Mouse (Mus musculus) intestine, embryonic 14.5 days (tissue): ENCODE data around the gene Cobll1. TPM values are rescaled to one million over a fixed set of nuclear protein-coding genes. Genes with fewer than 3 reads are reported as not detected.

ENCODE experiments used
- ATAC-seq: fragments of 200-750 bp; cut with Nextera tagmentation; replicated peaks from 2 replicates; pipeline ENCODE4 v1.8.0; 2017; ENCODE audit warnings: low read depth, moderate number of reproducible peaks, moderate TSS enrichment, moderate library complexity; ENCODE audit not compliant: low FRiP score, low TSS enrichment
- DNase-seq: peaks from one replicate; pipeline ENCODE4 v3.0.0-alpha.2; 2018; ENCODE audit warnings: low spot score
- H3K27ac ChIP-seq: fragments of 300-500 bp; sonication (generic); 2 replicates; pipeline ENCODE4 v1.5.1; 2014; ENCODE audit warnings: low read depth, mild to moderate bottlenecking, control low read depth
- H3K27me3 ChIP-seq: fragments of 300-500 bp; sonication (generic); replicated peaks from 2 replicates; pipeline ENCODE4 v1.6.1; 2014; ENCODE audit warnings: low read length, control low read depth; ENCODE audit not compliant: control insufficient read depth, insufficient read depth
- H3K36me3 ChIP-seq: fragments of 300-500 bp; sonication (generic); 2 replicates; pipeline ENCODE4 v1.6.1; 2014; ENCODE audit warnings: low read length, control low read depth; ENCODE audit not compliant: control insufficient read depth, insufficient read depth
- H3K4me1 ChIP-seq: fragments of 300-500 bp; sonication (generic); replicated peaks from 2 replicates; pipeline ENCODE4 v1.6.1; 2014; ENCODE audit warnings: low read length, control low read depth, mixed read lengths; ENCODE audit not compliant: control insufficient read depth, insufficient read depth
- H3K4me2 ChIP-seq: fragments of 300-500 bp; sonication (generic); 2 replicates; pipeline ENCODE4 v1.6.1; 2014; ENCODE audit warnings: low read length
- H3K4me3 ChIP-seq: fragments of 300-500 bp; sonication (generic); 2 replicates; pipeline ENCODE4 v1.5.1; 2014; ENCODE audit warnings: low read depth, low read length, control low read depth, mixed read lengths
- H3K9ac ChIP-seq: fragments of 300-500 bp; sonication (generic); 2 replicates; pipeline ENCODE4 v1.6.1; 2014; ENCODE audit warnings: mild to moderate bottlenecking, low read length
- H3K9me3 ChIP-seq: fragments of 300-500 bp; sonication (generic); 2 replicates; pipeline ENCODE4 v1.6.1; 2016; ENCODE audit warnings: low read length, control low read depth; ENCODE audit not compliant: control insufficient read depth
- WGBS: fragments of 180-500 bp; shearing (Covaris S2); extraction: QIAGEN DNeasy Blood & Tissue Kit; methylation state at CpG from one replicate; pipeline ENCODE4 v1.1.7; 2014; 5-methylcytosine and 5-hydroxymethylcytosine counted together
- polyA plus RNA-seq: library from polyadenylated mRNA; unstranded; fragments of >200 nt; fragmentation: Nextera tagmentation; extraction: Ambion mirVana; gene quantifications from 2 replicates; pipeline ENCODE4 v1.2.1, GENCODE M21; 2014

The Cobll1 gene
- polyA plus RNA-seq, 1 experiment from 2014 or later = 19.9 TPM

- no peak overlapping the region for H3K27ac ChIP-seq
- DNase-seq = no peak
- H3K27me3 ChIP-seq = no peaks in the 10 kb centered on the region
- no peaks in the 10 kb centered on the region for H3K9me3 ChIP-seq
- peaks cover 50% of the 10 kb centered on the region for H3K36me3 ChIP-seq
- no peak for ATAC-seq
- H3K4me3 ChIP-seq = no peak overlapping the region
- no peak overlapping the region for H3K9ac ChIP-seq
- no peaks in the 10 kb centered on the region for H3K4me1 ChIP-seq
- H3K4me2 ChIP-seq = no peak overlapping the region
- WGBS = 90% methylated on average over 2 of the region's 2 CpGs
Observed at GRCm38 (mm10) chr2:65101388-65101787, 137.8 kb downstream of the Cobll1 start.

DNA sequence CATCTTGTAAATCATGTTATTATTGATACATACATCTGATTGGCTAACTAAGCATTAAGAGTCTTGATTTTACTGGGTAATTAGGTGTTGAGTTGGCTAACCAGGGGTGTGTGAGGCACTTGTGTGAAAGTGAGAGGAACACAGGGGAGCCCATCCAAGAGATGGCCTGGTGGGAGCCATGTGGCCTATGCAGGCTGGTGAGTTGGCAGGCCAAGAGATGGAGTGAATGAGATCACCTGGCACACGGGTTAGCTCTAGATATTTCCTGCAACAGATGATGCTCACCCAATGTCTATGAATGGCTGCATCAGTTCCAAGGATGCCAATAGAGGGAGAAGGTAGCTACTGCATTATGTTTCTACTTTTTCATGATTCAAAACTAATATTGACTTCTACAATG, 139.2 kb downstream of the Cobll1 start:
- no peak overlapping the region for H3K9ac ChIP-seq
- DNase-seq = no peak
- no peaks in the 10 kb centered on the region for H3K4me1 ChIP-seq
- H3K4me3 ChIP-seq = no peak overlapping the region
- H3K9me3 ChIP-seq = no peaks in the 10 kb centered on the region
- no peaks in the 10 kb centered on the region for H3K27me3 ChIP-seq
- peaks cover 53% of the 10 kb centered on the region for H3K36me3 ChIP-seq
- ATAC-seq = no peak
- no peak overlapping the region for H3K27ac ChIP-seq
- no peak overlapping the region for H3K4me2 ChIP-seq
- 84% methylated on average over 1 of the region's 1 CpGs for WGBS

DNA sequence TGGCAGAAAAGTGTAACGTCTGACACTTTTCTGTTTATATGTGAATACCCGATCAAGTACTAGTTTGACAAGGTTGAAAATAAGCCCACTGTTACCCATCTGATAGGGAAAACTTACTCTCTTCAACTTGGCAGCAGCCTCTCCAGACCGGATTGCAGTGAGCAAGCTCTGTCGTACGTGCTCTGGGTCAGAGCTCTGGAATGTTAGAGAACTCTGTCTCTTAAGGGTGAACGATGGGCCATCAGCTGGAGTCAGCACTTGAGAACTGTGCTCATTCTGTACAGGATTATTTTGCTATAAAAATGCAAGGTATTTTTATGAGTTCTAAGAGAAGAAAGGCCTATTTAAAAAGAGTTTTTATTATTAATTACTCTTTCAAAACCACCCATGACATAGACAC, 143.6 kb downstream of the Cobll1 start:
- H3K36me3 ChIP-seq = peaks cover 37% of the 10 kb centered on the region

DNA sequence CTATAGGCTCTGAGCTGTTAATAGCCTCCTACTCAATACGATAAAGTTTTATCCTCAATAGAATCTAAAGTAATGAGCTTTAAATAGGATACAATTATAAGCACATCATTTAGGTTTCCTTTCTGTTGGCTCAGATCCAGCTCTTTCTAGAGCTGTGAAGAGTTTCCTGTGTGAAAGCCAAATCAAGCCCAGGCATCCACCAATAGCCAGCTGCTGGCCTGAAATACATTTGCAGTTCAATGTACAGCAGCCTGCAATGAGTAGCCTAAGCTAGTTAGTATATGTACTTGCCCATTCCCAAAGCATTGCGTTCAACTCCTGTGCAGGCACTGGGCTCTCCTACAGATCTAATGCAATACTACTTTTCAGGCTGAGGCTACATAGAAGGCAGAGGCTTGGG, 145.2 kb downstream of the Cobll1 start:
- no peak overlapping the region for H3K27ac ChIP-seq
- no peak overlapping the region for H3K4me3 ChIP-seq
- H3K36me3 ChIP-seq = peaks cover 28% of the 10 kb centered on the region
- H3K4me1 ChIP-seq = no peaks in the 10 kb centered on the region
- no peak for DNase-seq
- no peak overlapping the region for H3K4me2 ChIP-seq
- no peak overlapping the region for H3K9ac ChIP-seq
- no peak for ATAC-seq
- no peaks in the 10 kb centered on the region for H3K27me3 ChIP-seq
- 87% methylated on average over 2 of the region's 2 CpGs for WGBS
- no peaks in the 10 kb centered on the region for H3K9me3 ChIP-seq

More for the DNA sequence above, 143.6 kb downstream of the Cobll1 start:
- Histone ChIP-seq H3K9ac (no peak overlapping the region), H3K4me2 (no peak overlapping the region), H3K4me1 (no peaks in the 10 kb centered on the region), H3K4me3 (no peak overlapping the region), H3K27me3 (no peaks in the 10 kb centered on the region), H3K9me3 (no peaks in the 10 kb centered on the region), H3K27ac (no peak overlapping the region)
- no peak for ATAC-seq
- DNase-seq = no peak
- 61% methylated on average over 6 of the region's 6 CpGs for WGBS

GRCm38 (mm10) chr2:65090986-65091385, 148.2 kb downstream of the Cobll1 start:
- no peaks in the 10 kb centered on the region for H3K27me3 ChIP-seq
- H3K4me3 ChIP-seq = no peak overlapping the region
- H3K27ac ChIP-seq = no peak overlapping the region
- DNase-seq = no peak
- no peaks in the 10 kb centered on the region for H3K9me3 ChIP-seq
- H3K9ac ChIP-seq = no peak overlapping the region
- no peaks in the 10 kb centered on the region for H3K4me1 ChIP-seq
- H3K4me2 ChIP-seq = no peak overlapping the region
- H3K36me3 ChIP-seq = 0 out of 2 replicates have a peak, but pooled peaks cover 13% of the 10 kb centered on the region
- ATAC-seq = no peak
- 83% methylated on average over 2 of the region's 2 CpGs for WGBS

DNA sequence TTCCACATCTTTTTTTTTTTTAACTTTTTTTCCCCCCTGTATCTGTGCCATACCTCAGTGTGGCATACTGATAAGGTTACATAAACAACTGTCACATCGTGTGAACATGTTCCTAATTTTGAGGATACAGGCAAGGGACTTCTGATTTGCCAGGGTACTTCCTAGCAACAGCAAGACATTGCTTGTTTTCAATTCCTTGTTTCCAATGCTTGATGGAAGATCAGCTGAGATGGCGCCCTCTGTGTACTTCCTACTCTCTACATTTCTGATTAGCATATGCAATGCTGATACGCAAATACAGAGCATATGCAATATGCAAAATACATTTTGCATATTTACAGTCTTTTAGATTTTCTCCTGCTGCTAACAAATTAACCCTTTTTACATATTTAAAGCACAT, 152.0 kb downstream of the Cobll1 start:
- Histone ChIP-seq H3K4me1 (no peaks in the 10 kb centered on the region), H3K36me3 (0 out of 2 replicates have a peak, but pooled peaks cover 6% of the 10 kb centered on the region), H3K4me2 (no peak overlapping the region), H3K27ac (no peak overlapping the region), H3K9ac (no peak overlapping the region), H3K27me3 (no peaks in the 10 kb centered on the region), H3K9me3 (no peaks in the 10 kb centered on the region), H3K4me3 (no peak overlapping the region)
- DNase-seq = no peak
- ATAC-seq = no peak
- WGBS = 78% methylated on average over 3 of the region's 3 CpGs

DNA sequence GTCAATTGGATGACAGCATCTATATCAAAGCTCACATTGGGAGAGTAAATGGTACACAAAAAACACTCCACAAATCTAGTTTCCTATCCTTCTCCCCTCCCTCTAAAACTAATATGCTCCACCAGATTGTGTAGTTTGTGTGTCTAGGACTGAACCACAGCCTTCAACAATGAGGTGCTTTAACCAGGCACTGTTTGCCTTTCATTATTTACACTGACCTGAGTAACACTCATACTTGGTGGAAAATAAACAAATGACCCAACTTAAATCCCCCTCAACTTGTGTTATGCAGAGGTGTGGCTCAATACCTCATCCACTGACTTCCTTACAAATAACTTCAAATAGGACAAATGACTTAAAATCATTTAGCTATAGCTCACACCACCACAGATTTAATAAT, 155.8 kb downstream of the Cobll1 start:
- Histone ChIP-seq H3K4me2 (no peak overlapping the region), H3K36me3 (no peaks in the 10 kb centered on the region), H3K4me1 (no peaks in the 10 kb centered on the region), H3K27me3 (no peaks in the 10 kb centered on the region), H3K9ac (no peak overlapping the region), H3K9me3 (no peaks in the 10 kb centered on the region), H3K27ac (no peak overlapping the region), H3K4me3 (no peak overlapping the region)
- ATAC-seq (no peak), DNase-seq (no peak)

DNA sequence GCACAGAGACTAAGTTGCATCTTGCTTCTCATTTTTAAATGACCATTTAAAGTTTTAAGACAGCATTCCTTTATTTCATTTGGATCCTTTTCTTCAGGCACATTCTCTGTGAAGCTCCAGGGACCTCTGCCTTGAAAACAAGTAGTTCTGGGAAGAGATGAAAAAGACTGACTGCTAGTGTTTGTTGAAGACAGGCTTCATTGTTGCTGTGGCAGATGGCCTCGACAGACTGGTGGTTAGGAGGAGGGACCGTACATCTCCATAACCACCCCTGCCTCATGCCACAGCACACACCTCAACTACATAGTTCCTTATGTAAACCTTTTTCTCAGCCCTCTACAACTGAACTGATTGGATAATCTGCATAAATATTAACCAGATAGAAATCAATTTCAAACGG, 161.7 kb downstream of the Cobll1 start:
- 75% methylated on average over 3 of the region's 3 CpGs for WGBS
- ATAC-seq = no peak

DNA sequence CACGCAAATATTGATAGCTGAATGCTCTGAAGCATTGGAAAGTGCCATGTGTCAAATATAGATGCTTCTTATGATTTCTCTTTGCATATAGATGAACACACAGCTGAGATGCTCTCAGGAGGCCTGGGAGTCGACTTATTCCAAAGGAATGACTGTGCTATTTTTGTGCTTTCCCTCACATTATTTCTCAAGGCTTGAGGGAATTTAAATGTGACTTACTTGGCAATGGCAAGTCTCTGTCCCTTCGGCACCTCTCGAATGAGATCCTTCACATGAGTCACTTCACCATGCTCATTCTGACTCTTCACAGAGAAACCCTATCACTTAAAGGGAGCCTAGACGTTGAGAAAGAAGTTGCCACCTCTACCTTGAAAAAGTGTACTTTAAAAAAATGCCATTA, 163.4 kb downstream of the Cobll1 start:
- Histone ChIP-seq H3K4me1 (no peaks in the 10 kb centered on the region), H3K9ac (no peak overlapping the region), H3K36me3 (no peaks in the 10 kb centered on the region), H3K4me3 (no peak overlapping the region), H3K9me3 (no peaks in the 10 kb centered on the region), H3K27ac (no peak overlapping the region), H3K4me2 (no peak overlapping the region), H3K27me3 (no peaks in the 10 kb centered on the region)
- DNase-seq = no peak
- ATAC-seq = no peak
- WGBS = 91% methylated on average over 5 of the region's 5 CpGs

More for the DNA sequence above, 161.7 kb downstream of the Cobll1 start:
- Histone ChIP-seq H3K9me3 (no peaks in the 10 kb centered on the region), H3K27me3 (no peaks in the 10 kb centered on the region), H3K4me2 (no peak overlapping the region), H3K4me3 (no peak overlapping the region), H3K4me1 (no peaks in the 10 kb centered on the region), H3K36me3 (no peaks in the 10 kb centered on the region), H3K9ac (no peak overlapping the region), H3K27ac (no peak overlapping the region)
- no peak for DNase-seq
